9 mouse cellular contexts compared by ENCODE assay signal in genomic region chr4:136369727-136370126, GRCm38 (mm10). TPM values are rescaled to one million over a fixed set of nuclear protein-coding genes. Genes with fewer than 3 reads are reported as not detected.
DNase-seq lines count a peak whose midpoint lies in the region; ATAC-seq lines count a peak whose summit lies in the region.
"Had no signal": no experiment of that assay in that cellular context is flagged by ENCODE, and none has a peak within 500 bp of the region (broad histone marks: within the 10 kb centered on the region; RNA-seq: fewer than 3 reads in every experiment).

No protein-coding gene starts in this region.

- no peak for ATAC-seq in forebrain, embryonic 14.5 days
- ATAC-seq in forebrain, embryonic 15.5 days (replicated peaks), result no peak

- H3K9me3 ChIP-seq in forebrain, embryonic 14.5 days (replicated peaks; ENCODE audit: control insufficient read depth, low read length), result no peaks in the 10 kb centered on the region
- no peaks in the 10 kb centered on the region for H3K9me3 ChIP-seq in forebrain, embryonic 15.5 days
- H3K9me3 ChIP-seq: limb, embryonic 15.5 days had no signal

- no peak overlapping the region for H3K27ac ChIP-seq in forebrain, embryonic 14.5 days (ENCODE audit: low read depth, low read length)
- no peak overlapping the region for H3K27ac ChIP-seq in forebrain, embryonic 15.5 days (replicated peaks)
- H3K27ac ChIP-seq: limb, embryonic 15.5 days had no signal

- no peaks in the 10 kb centered on the region for H3K36me3 ChIP-seq in forebrain, embryonic 14.5 days (ENCODE audit: control insufficient read depth, insufficient read depth, low read length)
- H3K36me3 ChIP-seq in forebrain, embryonic 15.5 days, result no peaks in the 10 kb centered on the region
- H3K36me3 ChIP-seq: limb, embryonic 15.5 days had no signal

- WGBS in forebrain, embryonic 14.5 days, result 0% methylated on average over 3 of the region's 3 CpGs
- WGBS in forebrain, embryonic 15.5 days, result under 1% methylated on average over 3 of the region's 3 CpGs
- WGBS in large intestine, adult 2 months, result 4% methylated on average over 3 of the region's 3 CpGs

- H3K27me3 ChIP-seq in forebrain, embryonic 14.5 days (replicated peaks; ENCODE audit: control insufficient read depth, insufficient read depth, low read length), result no peaks in the 10 kb centered on the region
- H3K27me3 ChIP-seq in forebrain, embryonic 15.5 days, result no peaks in the 10 kb centered on the region
- H3K27me3 ChIP-seq: limb, embryonic 15.5 days had no signal

- no peak overlapping the region for H3K4me3 ChIP-seq in forebrain, embryonic 14.5 days (ENCODE audit: low read depth, low read length)
- no peak overlapping the region for H3K4me3 ChIP-seq in forebrain, embryonic 15.5 days
- H3K4me3 ChIP-seq: limb, embryonic 15.5 days had no signal

- H3K4me2 ChIP-seq in forebrain, embryonic 14.5 days (ENCODE audit: low read length), result no peak overlapping the region
- H3K4me2 ChIP-seq in forebrain, embryonic 15.5 days (replicated peaks), result no peak overlapping the region
- H3K4me2 ChIP-seq: limb, embryonic 15.5 days had no signal

- peak; percentile 86 for DNase-seq in forebrain, embryonic 14.5 days (ENCODE audit: low spot score)
- peak; percentile 63 for DNase-seq in ovary, postnatal 14 days (ENCODE audit: low spot score)
- DNase-seq in ovary, postnatal 10 days (ENCODE audit: low spot score), result no peak
- DNase-seq in cerebellum, postnatal 14 days, result peak; percentile 73 to 84
- DNase-seq in large intestine, adult 2 months (ENCODE audit: low read depth, low spot score), result peak; percentile 50
- peak; percentile 61 for DNase-seq in lung, postnatal 25 days (ENCODE audit: low spot score)
- peak; percentile 46 for DNase-seq in telencephalon, adult 2 months (ENCODE audit: low read depth, low spot score)

- H3K4me1 ChIP-seq in forebrain, embryonic 14.5 days (ENCODE audit: control insufficient read depth, insufficient read depth, low read length), result peaks cover 8% of the 10 kb centered on the region; the same call in 1 of the 2 replicates
- peaks cover 6% of the 10 kb centered on the region; the same call in 1 of the 2 replicates for H3K4me1 ChIP-seq in forebrain, embryonic 15.5 days
- H3K4me1 ChIP-seq: limb, embryonic 15.5 days had no signal

- no peak overlapping the region for H3K9ac ChIP-seq in forebrain, embryonic 14.5 days (ENCODE audit: low read length)
- H3K9ac ChIP-seq in forebrain, embryonic 15.5 days (replicated peaks), result no peak overlapping the region
- H3K9ac ChIP-seq: limb, embryonic 15.5 days had no signal

RNA-seq across cellular contexts. Expression of gene Htr1d, which starts 53.6 kb away (rescaled TPM):
- polyA plus RNA-seq in forebrain, embryonic 14.5 days (2014; fragmentation: Nextera tagmentation; extraction: Ambion mirVana), result 0.59 and 0.84 TPM in 2 replicates
- polyA plus RNA-seq in forebrain, embryonic 15.5 days (2015; fragmentation: Nextera tagmentation; extraction: Ambion mirVana), result 0.70 and 0.74 TPM in 2 replicates
- polyA plus RNA-seq in large intestine, adult 2 months (2012; rRNA removed), result 0.05 and 0.16 TPM in 2 replicates

RNA-seq across cellular contexts. Expression of gene Hnrnpr, which starts 59.0 kb away (rescaled TPM):
- 195 and 201 TPM in 2 replicates for polyA plus RNA-seq in forebrain, embryonic 14.5 days (2014; fragmentation: Nextera tagmentation; extraction: Ambion mirVana)
- polyA plus RNA-seq in forebrain, embryonic 15.5 days (2015; fragmentation: Nextera tagmentation; extraction: Ambion mirVana), result 247 and 258 TPM in 2 replicates
- 7.8 and 9.1 TPM in 2 replicates for polyA plus RNA-seq in large intestine, adult 2 months (2012; rRNA removed)

Comparison
In these comparisons a context has a peak if more than half of its experiments do, and no peak if none do; other contexts are left out.
1. RNA of gene Hnrnpr, which starts 59.0 kb away (polyA plus RNA-seq): 247 to 258 TPM in forebrain, embryonic 15.5 days and 195 to 201 TPM in forebrain, embryonic 14.5 days; 7.8 to 9.1 TPM in large intestine, adult 2 months; every median in the first group is over 10 times any median in the second.